Mouse (Mus musculus): ENCODE measurements at regions not wholly inside any gene's neighbourhood (a gene's known extent, or its start where the extent isn't known, plus 50 kb on each side); places are given as distances from the start of the nearest gene placed in this dataset.

- DNase-seq (ENCODE audit: low spot score in 2 of 2) = no peak
Measured at GRCm38 (mm10) chr6:71012436-71012822, 56.1 kb downstream of the Foxi3 start.

GRCm38 (mm10) chr6:71012823-71013461 lies 56.6 kb downstream of the Foxi3 start:
- peak; percentile 9 to 47 for DNase-seq (ENCODE audit: low spot score in 2 of 2)

GRCm38 (mm10) chr6:71016388-71016787 lies 60.1 kb downstream of the Foxi3 start:
- DNase-seq (ENCODE audit: low spot score in 2 of 2) = no peak

- no peak for DNase-seq (ENCODE audit: low spot score in 2 of 2)
Measured at GRCm38 (mm10) chr6:71021353-71021752, 65.0 kb downstream of the Foxi3 start.

- no peak for DNase-seq (ENCODE audit: low spot score in 2 of 2)
Measured at GRCm38 (mm10) chr6:71025472-71025871, 69.1 kb downstream of the Foxi3 start.

GRCm38 (mm10) chr6:71029663-71030062 lies 73.3 kb downstream of the Foxi3 start:
- DNase-seq (ENCODE audit: low spot score in 2 of 2) = no peak

- DNase-seq (ENCODE audit: low spot score in 2 of 2) = peak; percentile 28 to 67
Measured at GRCm38 (mm10) chr6:71030541-71030940, 74.2 kb downstream of the Foxi3 start.

GRCm38 (mm10) chr6:71044241-71044640 lies 87.9 kb downstream of the Foxi3 start:
- no peak for DNase-seq (ENCODE audit: low spot score in 2 of 2)

GRCm38 (mm10) chr6:71045261-71045660 lies 88.9 kb downstream of the Foxi3 start:
- no peak for DNase-seq (ENCODE audit: low spot score in 2 of 2)

GRCm38 (mm10) chr6:71048199-71049094 lies 92.1 kb downstream of the Foxi3 start:
- no peak for DNase-seq (ENCODE audit: low spot score in 2 of 2)

- no peak for DNase-seq (ENCODE audit: low spot score in 2 of 2)
Measured at GRCm38 (mm10) chr6:71050248-71050647, 93.9 kb downstream of the Foxi3 start.

- no peak for DNase-seq (ENCODE audit: low spot score in 2 of 2)
Measured at GRCm38 (mm10) chr6:71050754-71051213, 93.5 kb downstream of the Thnsl2 start.

- no peak for DNase-seq (ENCODE audit: low spot score in 2 of 2)
Measured at GRCm38 (mm10) chr6:71057209-71057858, 86.9 kb downstream of the Thnsl2 start.

GRCm38 (mm10) chr6:71060116-71060515 lies 84.1 kb downstream of the Thnsl2 start:
- no peak for DNase-seq (ENCODE audit: low spot score in 2 of 2)

- no peak for DNase-seq (ENCODE audit: low spot score in 2 of 2)
Measured at GRCm38 (mm10) chr6:71062980-71063379, 81.3 kb downstream of the Thnsl2 start.

GRCm38 (mm10) chr6:71065428-71065827 lies 78.8 kb downstream of the Thnsl2 start:
- DNase-seq (ENCODE audit: low spot score in 2 of 2) = no peak

GRCm38 (mm10) chr6:71069229-71069628 lies 75.0 kb downstream of the Thnsl2 start:
- DNase-seq (ENCODE audit: low spot score in 2 of 2) = no peak

GRCm38 (mm10) chr6:71074789-71075191 lies 69.4 kb downstream of the Thnsl2 start:
- DNase-seq (ENCODE audit: low spot score in 2 of 2) = peak in 1 of 2 experiments; percentile 39

Data from layer of hippocampus, adult 18-20 months (tissue).